Mouse (Mus musculus) inflammation-experienced regulatory T-cells (primary cell): ENCODE data around the gene Ovol1. TPM values are rescaled to one million over a fixed set of nuclear protein-coding genes. Genes with fewer than 3 reads are reported as not detected.

Source experiments
- polyA plus RNA-seq, 2 experiments: library from polyadenylated mRNA; unstranded; fragments of 100-300 nt; shearing (Covaris generic); gene quantifications; one replicate each; pipeline ENCODE4 v1.2.1; 2017

The Ovol1 gene
- polyA plus RNA-seq: 1 to 10 TPM in 1 of 2 experiments, under 1 TPM in 1; 0.20 to 4.2 TPM

DNA sequence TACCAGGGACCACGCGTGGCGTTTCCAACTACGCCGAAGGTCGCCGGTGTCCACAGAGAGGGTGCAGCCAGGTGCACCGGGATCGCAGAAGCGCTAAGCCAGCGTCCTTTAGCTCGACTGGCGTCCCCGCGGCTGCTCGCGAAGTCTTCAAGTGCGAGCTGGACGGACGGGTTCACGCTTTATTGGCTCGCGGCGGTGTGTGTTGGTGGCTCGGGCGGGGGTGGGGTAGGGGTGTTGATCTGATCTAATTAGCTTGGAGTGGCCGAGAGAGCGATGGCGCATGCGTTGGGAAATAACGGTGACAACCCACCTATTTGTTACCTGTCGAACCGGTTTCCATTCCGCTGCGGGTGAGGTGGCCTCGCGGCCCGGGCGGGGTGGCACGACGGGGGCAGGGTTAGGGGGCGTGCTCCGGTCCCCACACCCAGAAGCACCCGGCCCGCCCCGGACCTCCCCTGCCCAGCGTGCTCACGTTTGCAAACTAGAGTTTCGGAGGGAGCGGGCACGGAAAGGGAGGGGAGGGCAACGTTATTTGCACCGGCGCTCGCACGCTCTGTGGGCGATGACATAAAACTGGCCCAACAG is at the start of gene Ovol1:
TSS of gene Ovol1 (minus strand) at position 190 of the 585 bp plus-strand sequence.

DNA sequence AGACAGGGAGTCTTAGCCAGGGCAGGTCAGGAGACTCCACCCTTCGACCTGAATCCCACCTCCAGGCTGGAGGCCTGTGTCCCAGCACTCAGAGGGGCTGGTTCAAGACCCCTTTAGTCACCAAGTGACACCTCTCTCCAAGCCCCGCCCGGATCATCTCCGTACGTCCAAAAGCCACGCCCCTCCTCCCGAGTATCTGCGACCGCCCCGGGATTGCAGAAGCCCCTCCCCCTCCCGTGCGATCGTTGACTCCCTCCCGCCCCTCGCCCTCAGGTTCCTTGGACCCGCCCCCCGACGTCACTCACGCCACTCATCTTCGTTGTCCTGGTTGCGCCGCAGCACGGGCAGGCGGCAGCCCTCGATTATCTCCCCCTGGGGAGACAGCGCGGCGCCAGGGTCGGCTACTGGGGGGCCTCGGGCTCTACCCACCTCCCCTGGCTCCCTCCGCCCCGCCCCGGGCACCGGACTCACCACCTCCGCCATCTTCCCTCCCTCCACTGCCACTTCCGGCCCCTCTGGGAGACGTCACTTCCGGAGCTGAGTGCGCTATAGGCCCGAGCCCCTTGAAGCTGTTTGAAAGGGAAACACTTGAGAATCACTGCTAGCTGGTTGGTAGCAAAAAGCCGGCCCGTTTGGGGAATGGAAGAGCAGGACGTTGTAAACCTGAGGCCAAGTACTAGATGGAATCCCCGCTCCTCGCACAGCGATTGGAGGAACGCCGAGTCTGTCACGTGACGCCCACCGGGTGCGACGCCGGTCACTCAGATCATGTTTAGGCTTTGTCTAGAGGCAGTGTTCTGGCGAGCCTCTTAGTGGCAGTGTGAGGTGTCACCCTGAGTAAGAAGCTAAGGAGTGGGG is 49.3 kb upstream of the Ovol1 start, which contains the start of gene Kat5:
TSS of gene Kat5 (minus strand) at position 691 of the 858 bp plus-strand sequence.

DNA sequence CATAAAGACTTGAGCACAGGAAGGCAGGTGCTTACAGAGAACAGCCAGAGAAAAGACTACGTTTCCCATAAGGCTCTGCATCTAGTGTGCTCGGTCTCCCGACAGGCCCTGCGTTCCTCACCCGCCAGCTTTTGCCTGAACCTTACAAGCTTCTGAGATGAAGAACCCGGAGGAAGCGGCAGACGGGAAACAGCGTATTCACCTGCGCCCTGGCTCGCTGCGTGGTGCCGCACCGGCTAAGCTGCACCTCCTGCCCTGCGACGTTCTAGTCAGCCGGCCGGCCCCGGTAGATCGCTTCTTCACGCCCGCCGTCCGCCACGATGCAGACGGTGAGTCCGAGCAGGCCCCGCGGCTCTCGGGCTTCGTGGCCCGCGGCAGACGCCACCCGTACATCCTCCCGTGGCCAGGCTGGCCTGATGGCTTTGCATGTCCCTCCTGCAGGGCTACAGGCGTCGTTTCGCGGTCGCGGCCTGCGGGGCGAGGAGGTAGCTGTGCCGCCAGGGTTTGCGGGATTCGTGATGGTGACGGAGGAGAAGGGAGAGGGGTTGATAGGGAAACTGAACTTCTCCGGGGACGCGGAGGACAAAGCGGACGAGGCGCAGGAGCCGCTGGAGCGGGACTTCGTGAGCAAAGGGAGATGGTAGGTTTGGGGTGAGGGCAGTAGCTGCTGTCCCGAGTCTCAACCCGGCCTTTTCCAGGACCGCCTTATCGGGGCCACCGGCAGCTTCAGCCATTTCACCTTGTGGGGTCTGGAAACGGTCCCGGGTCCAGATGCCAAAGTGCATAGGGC is 41.5 kb upstream of the Ovol1 start, which contains the start of gene Rnaseh2c:
TSS of gene Rnaseh2c (plus strand) at position 122 of the 790 bp plus-strand sequence.

DNA sequence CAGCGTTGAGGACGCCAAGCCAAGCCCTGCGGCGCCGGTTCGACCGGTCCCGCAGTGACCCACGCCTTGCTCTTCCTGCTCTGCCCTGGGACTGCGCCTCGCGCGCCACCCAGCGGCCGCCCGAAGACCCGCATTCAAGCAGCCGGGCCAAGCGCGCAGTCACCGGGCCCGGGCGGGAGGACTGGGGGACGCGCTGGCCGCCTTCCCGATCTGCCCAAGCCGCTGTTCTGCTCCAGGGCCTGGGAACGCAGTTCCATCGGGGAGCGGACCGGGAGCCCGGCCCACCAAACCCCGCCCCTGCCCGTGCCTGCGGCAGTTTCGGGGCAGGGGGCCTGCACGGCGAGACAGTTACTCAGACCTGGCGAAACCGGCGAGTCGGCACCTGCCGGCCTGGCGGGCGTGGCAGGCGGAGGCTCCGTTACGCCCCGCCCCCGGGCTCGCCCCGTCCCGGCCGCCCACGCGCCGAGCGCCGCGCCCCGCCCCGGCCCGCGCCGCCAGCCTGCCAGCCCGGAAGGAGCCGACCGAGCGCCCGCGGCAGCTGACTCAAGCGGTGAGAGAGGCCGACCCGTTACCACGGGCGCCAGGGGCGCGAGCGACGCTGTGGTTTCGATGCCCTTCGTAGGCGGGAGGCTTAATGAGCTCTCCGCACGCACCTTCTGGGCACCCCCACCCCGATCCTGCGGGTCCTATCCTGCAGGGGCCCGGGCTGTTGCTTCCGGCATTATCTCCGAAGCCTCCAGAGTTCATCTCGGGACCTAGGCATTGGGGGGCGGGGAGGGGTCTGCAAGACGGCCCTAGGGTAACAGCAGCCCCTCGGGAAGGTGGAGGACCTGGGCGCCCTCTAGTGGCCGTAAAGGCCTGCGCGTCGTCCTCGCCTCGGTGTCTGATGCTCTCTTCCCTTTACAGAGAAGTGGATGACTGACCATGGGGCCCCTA is 7.4 kb upstream of the Ovol1 start, which contains the start of gene Ap5b1:
TSS of gene Ap5b1 (plus strand) at position 492 of the 936 bp plus-strand sequence.

DNA sequence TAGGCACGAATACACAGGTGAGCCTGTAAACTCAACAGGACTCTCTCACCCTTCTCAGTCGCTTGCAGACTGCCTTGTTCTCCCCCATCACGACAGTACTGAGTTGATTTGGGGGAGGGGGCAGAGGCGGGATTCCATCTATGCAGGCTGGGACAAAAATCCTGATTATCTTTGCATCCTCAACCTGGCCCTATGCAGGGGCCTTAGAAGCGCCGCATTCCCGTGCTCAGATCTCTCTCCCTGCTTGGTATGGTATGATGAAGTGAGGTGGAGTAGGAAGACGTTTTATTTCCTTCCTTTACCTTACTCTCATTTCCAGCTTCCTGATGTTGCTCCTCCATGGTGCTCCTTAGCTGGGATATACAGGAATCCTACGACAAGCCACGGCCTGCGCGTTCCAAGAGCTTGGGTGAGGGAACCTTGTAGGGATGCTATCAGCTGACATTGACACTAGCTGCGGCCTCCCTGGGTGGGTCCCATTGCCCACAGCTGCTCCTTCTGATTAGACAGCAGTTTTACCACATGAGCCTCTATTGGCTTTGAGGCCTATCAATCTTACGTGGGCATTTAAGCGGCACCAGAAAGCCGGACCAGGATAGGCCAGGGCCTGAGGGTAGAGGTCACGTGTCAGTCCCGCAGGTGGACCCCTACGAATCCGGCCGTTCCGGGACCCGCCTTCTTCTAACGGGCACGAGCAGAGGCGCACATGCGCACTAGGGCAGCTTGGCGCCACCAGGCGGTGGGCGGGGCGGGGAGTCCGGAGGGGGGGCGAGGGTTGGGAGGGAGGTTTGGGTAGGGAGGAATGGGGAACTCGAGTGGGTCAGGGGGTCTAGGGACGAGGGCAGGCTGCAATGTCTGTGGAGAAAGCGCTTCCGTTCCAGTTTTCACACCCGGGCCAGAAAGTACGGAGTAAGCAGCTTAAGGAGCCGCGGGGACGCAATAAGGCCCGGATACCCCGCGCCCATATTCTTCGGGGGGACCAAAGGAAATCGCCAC is 50.1 kb downstream of the Ovol1 start, which contains the start of gene Snx32:
TSS of gene Snx32 (minus strand) at position 508 of the 996 bp plus-strand sequence.

DNA sequence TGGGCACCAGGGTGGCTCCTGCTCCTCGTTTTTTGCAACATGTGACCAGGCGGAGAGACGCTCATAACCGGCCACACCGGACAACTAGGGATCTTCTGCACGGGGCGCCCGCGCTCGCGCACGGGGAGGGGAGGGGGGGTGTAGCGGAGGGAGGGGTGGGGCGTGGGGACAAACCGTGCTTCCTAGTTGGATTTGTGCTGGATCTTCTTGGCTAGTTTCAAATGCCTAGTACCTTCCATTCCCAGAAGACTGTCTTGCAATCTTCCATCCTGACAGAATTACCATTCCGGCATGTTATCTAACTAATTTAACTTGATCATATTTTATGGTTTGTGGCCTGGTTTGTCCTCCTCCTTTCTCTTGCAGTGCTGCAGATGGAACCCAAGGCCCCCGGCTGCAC is 56.8 kb downstream of the Ovol1 start, which contains the start of gene 1700020D05Rik:
TSS of gene 1700020D05Rik (minus strand) at position 101 of the 400 bp plus-strand sequence.

Other genes starting within 250 kb of the Ovol1 start
- gene Catsper1, start 224.9 kb downstream of the Ovol1 start, polyA plus RNA-seq: not detected
- gene Cst6, start 211.1 kb downstream of the Ovol1 start, polyA plus RNA-seq: 1 to 10 TPM; 1.8 to 3.6 TPM
- 10 to 100 TPM; 54.9 to 70.9 TPM for gene Eif1ad, start 193.9 kb downstream of the Ovol1 start, polyA plus RNA-seq
- 100 to 1,000 TPM; 233 to 287 TPM for gene Banf1, start 193.5 kb downstream of the Ovol1 start, polyA plus RNA-seq
- 100 to 1,000 TPM; 200 to 224 TPM for gene Sart1, start 171.9 kb downstream of the Ovol1 start, polyA plus RNA-seq
- gene Tsga10ip, start 158.1 kb downstream of the Ovol1 start, polyA plus RNA-seq: under 1 TPM; 0.61 to 0.80 TPM
- gene Drap1, start 135.7 kb downstream of the Ovol1 start, polyA plus RNA-seq: 100 to 1,000 TPM; 196 to 206 TPM
- 10 to 100 TPM; 27.7 to 34.4 TPM for gene AI837181, start 135.5 kb downstream of the Ovol1 start, polyA plus RNA-seq
- gene Fosl1, start 113.1 kb downstream of the Ovol1 start, polyA plus RNA-seq: 1 to 10 TPM in 1 of 2 experiments, not detected in 1; 2.1 TPM
- gene Ccdc85b, start 102.8 kb downstream of the Ovol1 start, polyA plus RNA-seq: 10 to 100 TPM; 11.6 to 13.7 TPM
- 100 to 1,000 TPM; 133 to 135 TPM for gene Fibp, start 100.0 kb downstream of the Ovol1 start, polyA plus RNA-seq
- 100 to 1,000 TPM; 127 to 211 TPM for gene Ctsw, start 92.1 kb downstream of the Ovol1 start, polyA plus RNA-seq
- 1 to 10 TPM; 1.1 to 2.2 TPM for gene Efemp2, start 86.7 kb downstream of the Ovol1 start, polyA plus RNA-seq
- gene Mus81, start 72.2 kb downstream of the Ovol1 start, polyA plus RNA-seq: 10 to 100 TPM; 57.6 to 65.5 TPM
- 1,000 to 10,000 TPM; 3,119 to 3,710 TPM for gene Cfl1, start 70.2 kb downstream of the Ovol1 start, polyA plus RNA-seq
- under 1 TPM; 0.25 to 0.28 TPM for gene 1700020D05Rik, start 56.9 kb downstream of the Ovol1 start, polyA plus RNA-seq
- 10 to 100 TPM; 17.2 to 20.0 TPM for gene Snx32, start 50.1 kb downstream of the Ovol1 start, polyA plus RNA-seq
- 10 to 100 TPM; 16.0 to 19.1 TPM for gene Ap5b1, start 7.4 kb upstream of the Ovol1 start, polyA plus RNA-seq
- gene Rnaseh2c, start 41.2 kb upstream of the Ovol1 start, polyA plus RNA-seq: 100 to 1,000 TPM; 142 to 162 TPM
- gene Kat5, start 49.6 kb upstream of the Ovol1 start, polyA plus RNA-seq: 10 to 100 TPM; 45.4 to 62.9 TPM
- 100 to 1,000 TPM; 169 to 173 TPM for gene Rela, start 76.8 kb upstream of the Ovol1 start, polyA plus RNA-seq
- gene Sipa1, start 103.1 kb upstream of the Ovol1 start, polyA plus RNA-seq: 100 to 1,000 TPM; 213 to 259 TPM
- 10 to 100 TPM; 65.0 to 66.0 TPM for gene Map3k11, start 128.1 kb upstream of the Ovol1 start, polyA plus RNA-seq
- 10 to 100 TPM; 44.8 to 55.5 TPM for gene Pcnx3, start 128.3 kb upstream of the Ovol1 start, polyA plus RNA-seq
- gene Kcnk7, start 143.7 kb upstream of the Ovol1 start, polyA plus RNA-seq: 1 to 10 TPM; 1.9 to 6.6 TPM
- gene Ehbp1l1, start 165.7 kb upstream of the Ovol1 start, polyA plus RNA-seq: 10 to 100 TPM; 45.5 to 55.4 TPM
- 100 to 1,000 TPM in 1 of 2 experiments, 10 to 100 TPM in 1; 97.2 to 103 TPM for gene Fam89b, start 169.0 kb upstream of the Ovol1 start, polyA plus RNA-seq
- under 1 TPM; 0.40 to 0.59 TPM for gene Ltbp3, start 180.3 kb upstream of the Ovol1 start, polyA plus RNA-seq
- gene Scyl1, start 210.8 kb upstream of the Ovol1 start, polyA plus RNA-seq: 10 to 100 TPM; 73.9 to 91.5 TPM